Mouse (Mus musculus) embryonic facial prominence, embryonic 15.5 days (tissue): ENCODE results near the gene Gm12830. TPM values are rescaled to one million over a fixed set of nuclear protein-coding genes. Genes with fewer than 3 reads are reported as not detected.

ENCODE experiments used
- ATAC-seq: fragments of 200-750 bp; cut with Nextera tagmentation; 2 replicates; pipeline ENCODE4 v1.8.0; 2017; ENCODE audit warnings: low read depth, moderate TSS enrichment; ENCODE audit not compliant: insufficient number of reproducible peaks, low FRiP score, low TSS enrichment
- H3K27ac ChIP-seq: fragments of 300-500 bp; sonication (generic); replicated peaks from 2 replicates; pipeline ENCODE4 v1.5.1; 2015; ENCODE audit warnings: mild to moderate bottlenecking, inconsistent platforms
- H3K27me3 ChIP-seq: fragments of 300-500 bp; sonication (generic); 2 replicates; pipeline ENCODE4 v1.6.1; 2015; ENCODE audit warnings: inconsistent platforms
- H3K36me3 ChIP-seq: fragments of 300-500 bp; sonication (generic); 2 replicates; pipeline ENCODE4 v1.6.1; 2015; ENCODE audit warnings: mild to moderate bottlenecking, inconsistent platforms
- H3K4me1 ChIP-seq: fragments of 300-500 bp; sonication (generic); 2 replicates; pipeline ENCODE4 v1.6.1; 2015; ENCODE audit warnings: inconsistent platforms
- H3K4me2 ChIP-seq: fragments of 300-500 bp; sonication (generic); replicated peaks from 2 replicates; pipeline ENCODE4 v1.6.1; 2015; ENCODE audit warnings: mild to moderate bottlenecking, inconsistent platforms
- H3K4me3 ChIP-seq: fragments of 300-500 bp; sonication (generic); replicated peaks from 2 replicates; pipeline ENCODE4 v1.5.1; 2015; ENCODE audit warnings: mild to moderate bottlenecking, inconsistent platforms
- H3K9ac ChIP-seq: fragments of 300-500 bp; sonication (generic); 2 replicates; pipeline ENCODE4 v1.6.1; 2015; ENCODE audit warnings: inconsistent platforms
- H3K9me3 ChIP-seq: fragments of 300-500 bp; sonication (generic); replicated peaks from 2 replicates; pipeline ENCODE4 v1.6.1; 2016; ENCODE audit warnings: inconsistent platforms
- WGBS: fragments of 180-500 bp; shearing (Covaris S2); methylation state at CpG from one replicate; pipeline ENCODE4 v1.1.7; 2015; 5-methylcytosine and 5-hydroxymethylcytosine counted together
- polyA plus RNA-seq: library from polyadenylated mRNA; unstranded; fragments of >200 nt; fragmentation: Nextera tagmentation; extraction: Ambion mirVana; gene quantifications from 2 replicates; pipeline ENCODE4 v1.2.1, GENCODE M21; 2015

Gm12830 gene
- polyA plus RNA-seq = not detected in 2 replicates

DNA sequence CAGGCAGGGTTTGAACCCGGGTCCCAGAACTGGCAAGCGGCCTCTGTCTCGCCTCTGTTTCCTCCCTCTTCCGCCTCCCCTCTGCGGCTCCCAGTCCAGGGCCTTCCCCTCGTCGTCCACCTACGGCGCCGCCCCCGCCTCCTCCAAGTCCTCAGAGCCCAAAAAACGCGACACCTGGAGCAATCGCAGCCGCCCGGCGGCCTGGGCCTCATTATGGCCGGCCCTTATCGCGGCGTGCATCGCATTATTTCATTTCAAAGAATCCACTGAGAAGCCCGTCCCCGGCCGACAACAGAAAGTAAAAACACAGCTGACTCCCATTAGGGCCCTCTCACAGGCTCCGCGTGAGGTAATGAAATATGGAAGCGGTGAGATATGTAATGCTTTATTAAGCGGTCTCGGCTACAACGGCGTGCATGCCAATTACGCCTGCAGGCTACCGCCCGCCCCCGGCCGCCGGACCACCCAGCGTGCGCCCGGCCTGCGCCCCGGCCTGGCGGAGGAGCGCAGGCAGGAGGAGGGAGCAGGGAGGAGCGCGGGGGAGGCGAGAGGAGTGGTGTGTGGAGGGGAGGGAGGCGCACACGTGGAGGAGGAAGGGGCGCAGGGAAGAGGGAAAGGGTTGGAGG lies at the start of gene Gm12830:
Gene Gm12830, plus strand, starts transcription at position 156 of the 626 bp plus-strand sequence.
- 0 out of 2 replicates have a peak within 1 kb of the TSS, but pooled peaks have one; percentile 9 for H3K9ac ChIP-seq
- 0 out of 2 replicates have a peak within 1 kb of the TSS, but pooled peaks have one; percentile 28 for H3K27ac ChIP-seq
- H3K4me3 ChIP-seq = peak within 1 kb of the TSS; percentile 45
- ATAC-seq = peak; percentile 85
- no peaks in the 10 kb centered on the region for H3K36me3 ChIP-seq
- peaks cover 77% of the 10 kb centered on the region for H3K27me3 ChIP-seq
- 2% methylated on average over 49 of the region's 51 CpGs for WGBS
- peak within 1 kb of the TSS; percentile 67 for H3K4me2 ChIP-seq
- H3K9me3 ChIP-seq = no peaks in the 10 kb centered on the region
- peaks cover 28% of the 10 kb centered on the region for H3K4me1 ChIP-seq

DNA sequence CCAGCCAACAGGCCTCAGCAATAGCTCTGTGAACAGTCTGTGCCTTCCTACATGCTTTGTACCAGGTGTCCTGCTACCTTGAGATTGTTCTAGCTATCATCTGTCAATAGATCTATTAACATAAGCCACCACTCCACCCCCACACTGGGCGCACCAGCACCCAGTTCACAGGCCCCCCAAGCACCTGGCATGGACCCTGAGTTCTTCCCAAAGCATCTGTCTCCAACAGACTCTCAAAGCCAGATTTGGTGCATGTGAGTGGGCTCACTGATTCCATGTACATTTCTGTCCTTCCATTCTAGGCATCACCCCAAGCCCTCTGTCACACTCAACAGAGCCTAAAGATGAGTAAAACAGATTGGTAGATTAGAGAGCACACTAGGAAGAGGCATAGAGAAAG lies 48.2 kb upstream of the Gm12830 start:
- Histone ChIP-seq H3K9ac (no peak overlapping the region), H3K4me1 (peaks cover 10% of the 10 kb centered on the region), H3K27me3 (no peaks in the 10 kb centered on the region), H3K9me3 (no peaks in the 10 kb centered on the region), H3K36me3 (no peaks in the 10 kb centered on the region), H3K27ac (no peak overlapping the region), H3K4me2 (no peak overlapping the region), H3K4me3 (no peak overlapping the region)
- 94% methylated on average over 1 of the region's 1 CpGs for WGBS
- no peak for ATAC-seq

DNA sequence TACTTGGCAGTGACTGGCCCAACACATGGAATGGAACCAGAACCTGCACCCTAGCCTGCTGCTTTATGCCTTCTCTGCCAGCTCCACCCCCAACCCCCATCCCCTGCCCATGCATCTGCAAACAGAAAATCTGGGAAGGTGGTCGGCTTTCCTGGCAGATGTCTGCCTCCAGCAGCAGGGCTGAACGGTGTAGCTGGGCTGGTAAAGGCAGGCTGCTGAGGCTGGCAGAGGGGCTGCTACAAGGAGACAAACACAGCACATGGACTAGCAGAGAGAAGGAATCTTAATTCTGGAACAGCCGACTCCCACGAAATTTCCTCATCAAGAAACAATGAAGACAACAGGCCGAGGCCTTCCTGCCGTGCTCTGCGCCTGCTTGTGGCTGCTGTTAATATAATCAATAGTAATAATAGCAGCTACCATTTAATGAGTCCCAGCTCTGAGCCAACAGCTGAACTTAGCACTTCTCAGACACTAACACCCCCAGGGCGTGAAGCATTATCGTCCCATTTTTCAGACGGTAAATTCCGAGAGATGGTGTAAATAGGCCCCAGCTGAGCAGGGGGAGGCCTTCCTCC lies 43.8 kb upstream of the Gm12830 start:
- ATAC-seq = no peak
- Histone ChIP-seq H3K9me3 (no peaks in the 10 kb centered on the region), H3K9ac (no peak overlapping the region), H3K4me3 (no peak overlapping the region), H3K27ac (peak overlapping the region; percentile 34; the same call in 1 of the 2 replicates), H3K4me1 (peaks cover 34% of the 10 kb centered on the region), H3K4me2 (no peak overlapping the region), H3K27me3 (peaks cover 6% of the 10 kb centered on the region; the same call in 1 of the 2 replicates), H3K36me3 (no peaks in the 10 kb centered on the region)
- WGBS = 43% methylated on average over 11 of the region's 11 CpGs

DNA sequence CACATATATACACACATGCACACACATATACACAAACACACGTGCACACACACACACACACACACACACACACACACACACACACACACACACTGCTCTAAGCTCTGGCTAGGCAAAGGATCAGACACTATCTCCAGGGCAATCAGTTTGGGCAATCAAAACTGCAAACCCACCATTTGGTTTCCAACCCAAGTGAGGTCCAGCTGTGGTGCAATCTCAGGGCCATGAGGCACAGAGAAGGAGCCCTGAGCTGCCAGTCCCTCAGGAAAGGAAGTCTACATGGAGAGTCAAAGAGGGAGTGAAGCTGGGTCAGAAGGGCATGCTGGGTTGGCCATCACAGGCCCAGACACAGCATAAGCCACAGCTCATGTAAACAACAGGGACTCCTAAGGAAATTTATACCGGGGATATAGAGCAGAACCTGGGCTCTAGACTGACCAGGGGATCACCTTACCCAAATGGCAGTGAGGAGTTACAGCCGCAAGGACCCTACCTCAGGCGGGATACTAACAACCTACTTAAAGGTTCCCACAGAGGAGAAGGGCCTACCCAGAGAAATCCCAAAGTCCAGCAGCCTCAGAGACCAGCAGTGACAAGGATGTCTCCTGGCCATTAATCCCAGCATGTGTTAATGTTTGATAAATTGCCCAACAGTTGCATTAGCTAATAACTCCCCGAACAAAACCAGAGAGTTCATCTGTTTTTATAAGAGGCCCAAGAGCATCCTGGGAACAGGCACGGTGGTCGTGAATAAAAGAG lies 42.6 kb upstream of the Gm12830 start:
- 40% methylated on average over 7 of the region's 7 CpGs for WGBS
- peak overlapping the region; percentile 44 for H3K27ac ChIP-seq
- H3K4me3 ChIP-seq = no peak overlapping the region
- no peak overlapping the region for H3K9ac ChIP-seq
- peaks cover 10% of the 10 kb centered on the region; the same call in 1 of the 2 replicates for H3K27me3 ChIP-seq
- no peaks in the 10 kb centered on the region for H3K9me3 ChIP-seq
- H3K36me3 ChIP-seq = no peaks in the 10 kb centered on the region
- H3K4me1 ChIP-seq = peaks cover 35% of the 10 kb centered on the region
- no peak overlapping the region for H3K4me2 ChIP-seq
- ATAC-seq = no peak

DNA sequence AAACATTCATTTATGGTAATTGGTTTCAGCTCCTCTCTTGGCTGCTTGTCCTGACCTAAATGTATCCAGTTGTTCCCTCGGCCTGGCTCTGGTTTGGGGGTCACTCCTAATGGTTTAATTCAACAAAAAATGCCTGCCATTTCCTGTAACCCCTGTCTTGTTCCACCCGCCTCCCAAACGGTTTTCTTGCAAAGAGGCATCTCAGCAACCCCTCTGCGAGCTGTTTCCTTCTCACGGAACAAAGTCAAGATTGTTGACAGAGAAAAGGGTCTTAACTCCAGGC lies 42.1 kb upstream of the Gm12830 start:
- peak; percentile 47; the same call in 1 of the 2 replicates for ATAC-seq
- Histone ChIP-seq H3K9me3 (no peaks in the 10 kb centered on the region), H3K4me1 (peaks cover 41% of the 10 kb centered on the region), H3K4me3 (no peak overlapping the region), H3K27me3 (peaks cover 10% of the 10 kb centered on the region; the same call in 1 of the 2 replicates), H3K36me3 (no peaks in the 10 kb centered on the region), H3K9ac (no peak overlapping the region), H3K27ac (peak overlapping the region; percentile 70), H3K4me2 (no peak overlapping the region)
- 20% methylated on average over 5 of the region's 5 CpGs for WGBS

DNA sequence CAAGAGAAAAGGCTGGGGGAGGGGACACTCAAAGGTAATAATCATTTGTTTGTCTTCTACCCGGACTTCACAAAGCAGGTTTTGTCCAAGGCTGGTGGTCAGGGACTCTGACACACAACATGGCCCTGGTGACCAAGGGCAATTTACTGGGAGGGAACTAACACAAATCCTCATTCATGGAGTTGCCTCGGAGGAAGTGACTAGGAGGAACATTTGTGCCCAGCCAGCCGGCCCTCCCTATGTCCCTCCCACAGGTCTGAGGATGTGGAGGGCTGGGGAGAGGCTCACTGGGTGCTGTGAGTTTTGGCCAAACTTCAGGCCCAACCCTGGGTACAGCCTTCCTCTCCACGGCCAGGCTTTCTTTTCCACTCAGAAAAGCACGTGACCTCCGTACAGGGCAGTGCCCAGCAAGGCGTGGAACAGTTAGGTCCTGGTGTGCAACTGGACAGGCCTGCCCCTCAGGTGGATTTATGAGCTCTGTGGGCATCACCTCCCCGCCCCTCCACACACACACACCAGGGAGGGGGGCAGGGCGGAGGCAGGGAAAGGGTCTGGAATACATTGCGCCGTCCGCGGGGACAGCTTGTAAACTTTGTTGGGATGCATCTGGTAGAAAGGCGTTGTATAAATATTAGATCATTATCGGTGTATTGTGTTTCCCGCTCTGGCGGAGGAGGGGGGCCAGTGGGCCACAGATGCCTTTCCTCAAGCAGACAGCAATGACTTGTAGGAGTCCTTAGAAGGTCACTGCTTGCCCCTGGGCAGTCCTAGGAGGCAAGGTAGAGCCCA lies 41.6 kb upstream of the Gm12830 start:
- H3K27me3 ChIP-seq = peaks cover 15% of the 10 kb centered on the region; the same call in 1 of the 2 replicates
- no peaks in the 10 kb centered on the region for H3K9me3 ChIP-seq
- peak overlapping the region; percentile 70 for H3K27ac ChIP-seq
- H3K9ac ChIP-seq = no peak overlapping the region
- no peak overlapping the region for H3K4me3 ChIP-seq
- no peaks in the 10 kb centered on the region for H3K36me3 ChIP-seq
- WGBS = 37% methylated on average over 17 of the region's 17 CpGs
- 0 out of 2 replicates have a peak overlapping the region, but pooled peaks have one; percentile 2 for H3K4me2 ChIP-seq
- peak; percentile 60; the same call in 1 of the 2 replicates for ATAC-seq
- H3K4me1 ChIP-seq = peaks cover 44% of the 10 kb centered on the region

DNA sequence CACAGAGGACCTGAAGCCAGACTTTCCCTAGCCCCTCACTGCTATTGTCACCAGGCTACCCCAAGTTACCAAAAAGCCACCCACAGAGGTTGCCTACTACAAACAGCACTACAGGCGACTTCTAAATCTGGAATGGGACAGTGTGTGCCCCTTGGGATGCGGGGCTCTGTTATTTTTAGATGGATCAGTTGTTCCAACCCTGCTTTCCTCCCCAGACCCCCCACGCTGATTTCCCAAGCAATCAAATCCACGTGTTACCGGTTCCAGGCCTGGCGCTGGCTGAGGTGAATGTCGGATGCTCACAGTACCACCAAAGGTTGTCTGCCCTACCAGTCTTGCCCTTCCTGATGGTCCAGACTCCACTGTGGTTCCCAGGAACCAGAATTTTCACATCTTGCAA lies 38.7 kb upstream of the Gm12830 start:
- WGBS = 43% methylated on average over 7 of the region's 7 CpGs
- no peak overlapping the region for H3K4me2 ChIP-seq
- H3K4me3 ChIP-seq = no peak overlapping the region
- peaks cover 15% of the 10 kb centered on the region; the same call in 1 of the 2 replicates for H3K27me3 ChIP-seq
- H3K9me3 ChIP-seq = no peaks in the 10 kb centered on the region
- no peak overlapping the region for H3K9ac ChIP-seq
- no peak for ATAC-seq
- no peaks in the 10 kb centered on the region for H3K36me3 ChIP-seq
- H3K27ac ChIP-seq = no peak overlapping the region
- H3K4me1 ChIP-seq = peaks cover 39% of the 10 kb centered on the region

- Histone ChIP-seq H3K9ac (no peak overlapping the region), H3K4me2 (no peak overlapping the region), H3K27ac (no peak overlapping the region), H3K4me1 (peaks cover 20% of the 10 kb centered on the region), H3K36me3 (no peaks in the 10 kb centered on the region), H3K4me3 (no peak overlapping the region), H3K27me3 (peaks cover 18% of the 10 kb centered on the region), H3K9me3 (no peaks in the 10 kb centered on the region)
- 88% methylated on average over 2 of the region's 2 CpGs for WGBS
- ATAC-seq = no peak
These were observed 36.8 kb upstream of the Gm12830 start for GRCm38 (mm10) chr4:114784735-114785134.

DNA sequence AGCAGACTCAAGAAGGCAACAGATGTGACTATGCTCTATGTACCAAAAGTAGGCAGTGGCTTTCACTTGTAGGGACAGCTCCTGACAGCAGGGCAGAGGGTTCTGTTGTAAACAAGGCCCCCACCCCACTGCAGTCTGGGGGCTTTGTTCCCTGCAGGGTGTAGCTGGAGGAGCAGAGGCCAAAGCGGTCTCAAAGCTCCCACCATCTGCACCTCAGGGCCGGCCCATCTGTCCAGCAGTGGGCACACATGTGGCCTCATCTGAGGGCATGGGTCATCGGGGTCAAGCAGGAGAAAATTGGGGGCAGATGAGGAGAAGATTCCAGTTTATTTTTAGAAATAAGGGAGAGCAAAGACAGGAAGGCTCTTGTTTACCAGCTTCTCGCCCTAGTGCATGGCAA lies 32.7 kb upstream of the Gm12830 start:
- H3K36me3 ChIP-seq = no peaks in the 10 kb centered on the region
- H3K27ac ChIP-seq = no peak overlapping the region
- 35% methylated on average over 4 of the region's 4 CpGs for WGBS
- H3K9me3 ChIP-seq = no peaks in the 10 kb centered on the region
- no peak for ATAC-seq
- H3K4me3 ChIP-seq = no peak overlapping the region
- H3K27me3 ChIP-seq = peaks cover 12% of the 10 kb centered on the region
- H3K9ac ChIP-seq = no peak overlapping the region
- H3K4me2 ChIP-seq = no peak overlapping the region
- peaks cover 9% of the 10 kb centered on the region; the same call in 1 of the 2 replicates for H3K4me1 ChIP-seq

DNA sequence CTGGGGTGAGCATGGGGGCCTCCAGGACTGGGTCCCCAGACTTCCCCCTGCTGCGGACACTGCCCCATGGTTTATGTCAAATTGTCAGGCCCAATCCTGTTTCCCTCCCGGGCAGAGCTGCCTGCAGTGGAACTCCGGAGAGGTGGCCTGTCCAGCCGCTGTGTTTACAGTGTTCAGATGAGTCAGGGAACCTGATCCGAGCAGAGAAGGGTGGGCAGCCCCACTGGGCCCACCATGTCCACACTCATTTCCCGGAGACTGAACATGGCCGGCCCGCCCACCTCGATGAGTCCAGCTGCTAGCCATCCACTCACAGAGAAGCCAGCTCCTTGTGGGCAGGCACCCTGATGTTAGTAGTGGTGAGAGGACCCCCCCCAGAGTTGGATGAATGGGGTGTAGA lies 29.9 kb upstream of the Gm12830 start:
- 60% methylated on average over 9 of the region's 9 CpGs for WGBS
- Histone ChIP-seq H3K4me3 (no peak overlapping the region), H3K27me3 (peaks cover 13% of the 10 kb centered on the region), H3K4me1 (no peaks in the 10 kb centered on the region), H3K9me3 (no peaks in the 10 kb centered on the region), H3K27ac (no peak overlapping the region), H3K4me2 (no peak overlapping the region), H3K36me3 (no peaks in the 10 kb centered on the region), H3K9ac (no peak overlapping the region)
- no peak for ATAC-seq

GRCm38 (mm10) chr4:114793836-114794235 lies 27.7 kb upstream of the Gm12830 start:
- WGBS = 88% methylated on average over 2 of the region's 2 CpGs
- ATAC-seq = no peak
- H3K4me2 ChIP-seq = no peak overlapping the region

More at GRCm38 (mm10) chr4:114793836-114794235, 27.7 kb upstream of the Gm12830 start:
- no peak overlapping the region for H3K27ac ChIP-seq
- H3K4me3 ChIP-seq = no peak overlapping the region
- no peaks in the 10 kb centered on the region for H3K36me3 ChIP-seq
- no peaks in the 10 kb centered on the region for H3K4me1 ChIP-seq
- no peaks in the 10 kb centered on the region for H3K9me3 ChIP-seq
- no peak overlapping the region for H3K9ac ChIP-seq
- peaks cover 18% of the 10 kb centered on the region for H3K27me3 ChIP-seq
